Mouse (Mus musculus) urinary bladder, postnatal 36 days (tissue): Measurements from ENCODE around the gene Lactbl1.
A peak's percentile ranks its signal among the peaks of the same experiment; 100 is the strongest.

Experiments
- DNase-seq, 2 experiments: peaks; one replicate each; pipeline ENCODE4 v3.0.0; 2022; ENCODE audit warnings: low spot score in 2 of 2, mixed read lengths in 1 of 2

Gene Lactbl1

GRCm38 (mm10) chr4:136636983-136637562 lies 14.7 kb downstream of the Lactbl1 start:
- no peak for DNase-seq

DNA sequence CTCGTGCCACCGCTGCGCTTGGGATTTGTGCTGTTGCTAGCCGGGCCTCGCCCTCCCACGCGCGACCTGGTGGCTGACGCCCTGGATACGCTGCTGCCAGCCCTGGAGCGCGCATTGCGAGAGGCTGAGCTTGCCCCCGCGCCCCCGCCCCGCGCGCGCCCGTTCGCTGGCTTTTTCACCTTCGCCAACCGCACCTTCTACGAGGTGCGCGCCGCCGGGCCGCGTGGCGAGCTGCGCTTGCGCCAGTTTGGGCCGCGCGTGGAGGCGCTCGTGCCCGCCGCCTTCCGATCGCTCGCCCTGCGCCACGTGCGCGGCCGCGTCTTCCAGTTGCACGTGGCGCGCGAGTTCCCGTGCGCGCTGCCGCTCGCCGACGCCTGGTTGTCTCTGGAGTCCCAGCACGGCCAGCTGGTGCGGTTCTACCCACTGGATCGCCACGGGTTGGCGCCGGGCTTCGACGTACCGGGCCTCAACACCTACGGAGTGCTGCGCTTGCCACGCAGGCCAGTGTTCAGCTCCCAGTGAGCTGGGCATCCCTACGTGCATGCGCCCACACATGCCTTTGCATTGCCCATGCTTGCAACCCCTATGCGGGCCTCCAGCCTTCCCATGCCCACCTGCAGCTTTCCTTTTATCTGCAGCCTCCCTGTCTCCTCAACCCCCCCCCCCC lies 15.3 kb downstream of the Lactbl1 start:
- DNase-seq: no peak

DNA sequence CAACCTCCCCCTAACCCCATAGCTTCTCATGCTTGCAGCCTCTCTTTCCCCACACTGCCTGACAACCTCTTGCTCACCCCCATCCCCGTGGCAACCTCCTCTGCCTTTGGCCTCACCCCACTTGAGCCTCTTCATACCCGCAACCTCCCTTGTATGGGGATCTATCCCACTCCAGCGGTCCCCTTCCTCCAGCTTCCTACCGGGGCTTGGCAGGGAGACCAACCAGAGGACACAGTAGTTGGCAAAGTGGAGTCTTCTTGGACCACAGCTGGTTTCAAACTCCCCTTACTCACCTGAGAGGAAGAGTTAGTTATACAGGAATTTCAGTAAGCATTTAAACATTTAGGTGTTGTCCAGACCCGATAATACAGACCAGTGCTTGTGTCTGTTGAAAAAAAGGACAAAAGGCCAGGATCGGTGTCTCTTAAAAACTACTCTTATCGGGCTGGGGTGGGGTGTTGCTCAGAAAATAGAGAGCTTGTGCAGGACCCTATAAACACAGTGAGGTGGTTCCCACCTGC lies 15.9 kb downstream of the Lactbl1 start:
- DNase-seq: no peak

DNA sequence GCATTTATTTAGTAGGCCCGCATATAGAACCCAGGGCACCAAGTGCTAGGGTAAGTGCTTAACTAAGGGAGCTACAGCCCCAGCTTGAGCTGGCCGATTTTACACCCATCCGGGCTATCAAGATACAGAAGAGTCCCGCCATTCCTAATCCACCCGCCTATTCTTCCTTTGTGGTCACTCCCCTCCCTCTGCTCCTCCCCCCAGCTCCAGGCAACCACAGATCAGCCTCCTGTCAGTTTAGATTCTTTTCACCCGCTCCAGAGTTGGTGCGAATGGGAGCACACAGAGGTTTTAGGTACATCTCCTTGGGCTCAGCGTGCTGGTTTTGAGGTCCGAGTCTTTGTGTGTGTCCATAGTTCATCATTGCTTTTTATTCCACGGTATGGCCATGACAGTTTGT lies 16.5 kb downstream of the Lactbl1 start:
- no peak for DNase-seq

GRCm38 (mm10) chr4:136648922-136649479 lies 26.6 kb downstream of the Lactbl1 start:
- DNase-seq: peak; percentile 73 to 78

DNA sequence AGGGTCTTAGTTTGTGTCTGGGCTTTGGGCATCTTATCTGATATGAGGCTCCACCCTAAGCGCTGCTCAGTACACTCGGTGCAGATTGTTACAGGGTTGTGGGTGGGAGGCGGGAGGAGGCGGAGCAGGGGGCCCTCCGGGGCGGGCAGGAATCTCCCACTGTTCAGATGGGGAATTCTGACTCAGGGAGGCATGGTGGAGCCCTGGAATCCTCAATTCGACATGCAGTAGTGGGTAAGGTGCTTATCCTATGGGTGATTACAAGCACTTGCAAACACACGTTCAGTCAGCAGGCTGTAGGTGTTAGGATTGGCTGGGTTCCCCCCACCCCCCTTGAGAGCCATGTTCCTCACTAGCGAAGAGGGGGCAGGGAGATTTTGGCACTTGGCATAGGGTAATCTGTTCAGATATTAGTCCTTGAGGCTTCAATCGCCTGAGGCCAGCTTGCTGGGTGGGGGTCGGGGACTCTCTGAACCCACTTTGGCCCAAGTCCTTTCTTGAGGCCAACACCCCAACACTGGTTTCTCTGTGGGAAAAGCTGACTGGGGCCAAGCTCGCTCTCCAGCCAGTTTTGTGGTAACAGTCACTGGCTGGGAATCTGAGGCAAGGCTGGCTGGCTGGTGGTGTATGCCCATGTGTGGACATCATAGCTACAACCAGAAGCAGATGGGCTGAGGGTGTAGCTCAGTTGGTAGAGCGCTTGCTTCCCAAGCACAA lies 27.2 kb downstream of the Lactbl1 start:
- DNase-seq: no peak

DNA sequence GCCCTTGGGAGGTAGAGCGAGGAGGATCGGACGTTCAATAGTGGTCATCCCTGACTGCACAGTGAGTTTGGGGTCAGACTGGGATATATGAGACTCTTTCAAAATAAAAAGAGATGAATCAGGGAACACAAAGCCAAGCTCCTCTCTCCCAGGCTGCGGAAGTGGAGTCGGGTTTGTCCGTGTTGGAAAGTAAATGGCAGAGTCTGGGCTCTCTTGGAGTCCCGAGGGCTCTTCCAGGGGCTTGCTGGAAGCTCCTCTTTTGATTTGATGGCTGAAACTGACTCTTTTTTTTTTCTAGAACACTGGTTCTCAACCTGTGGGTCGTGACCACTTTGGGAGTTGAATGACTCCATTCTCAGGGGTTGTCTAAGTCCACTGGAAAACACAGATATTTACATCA lies 27.8 kb downstream of the Lactbl1 start:
- no peak for DNase-seq

- DNase-seq: no peak
Measured at GRCm38 (mm10) chr4:136651357-136651811, 29.0 kb downstream of the Lactbl1 start.

DNA sequence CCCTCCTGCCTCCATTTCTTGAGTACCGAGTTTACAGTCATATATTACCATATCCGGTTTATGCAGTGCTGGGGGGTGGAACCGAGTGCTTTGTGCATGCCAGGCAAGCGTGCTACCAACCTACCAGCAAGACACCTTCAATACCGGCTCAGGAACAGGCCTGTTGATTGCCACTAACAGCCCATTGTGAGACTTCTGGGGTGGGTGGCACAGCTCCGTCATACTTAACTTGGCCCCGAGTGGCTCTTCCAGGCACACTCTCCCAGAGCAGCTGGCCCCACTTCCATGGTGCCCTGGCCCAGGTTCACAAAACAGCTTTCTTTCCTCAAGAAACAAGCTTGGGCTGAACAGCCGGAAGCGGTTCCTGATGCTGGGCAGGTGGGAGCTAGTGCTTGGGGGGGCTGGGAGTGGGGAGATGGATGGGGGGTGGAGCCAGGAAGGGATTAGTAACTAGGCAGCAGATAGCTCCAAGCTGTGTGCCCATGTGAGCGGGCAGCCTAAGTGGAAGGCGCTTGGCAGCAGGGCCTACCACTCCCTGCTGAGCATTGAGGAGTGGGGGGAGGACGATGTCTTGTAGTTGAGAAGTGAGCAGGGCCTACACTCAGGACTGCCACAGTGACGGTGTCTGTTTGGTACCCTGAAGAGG lies 29.6 kb downstream of the Lactbl1 start:
- no peak for DNase-seq

GRCm38 (mm10) chr4:136652528-136652910 lies 30.1 kb downstream of the Lactbl1 start:
- DNase-seq: no peak

GRCm38 (mm10) chr4:136653019-136653418 lies 30.6 kb downstream of the Lactbl1 start:
- no peak for DNase-seq

- no peak for DNase-seq
Measured at GRCm38 (mm10) chr4:136653692-136654234, 31.3 kb downstream of the Lactbl1 start.

DNA sequence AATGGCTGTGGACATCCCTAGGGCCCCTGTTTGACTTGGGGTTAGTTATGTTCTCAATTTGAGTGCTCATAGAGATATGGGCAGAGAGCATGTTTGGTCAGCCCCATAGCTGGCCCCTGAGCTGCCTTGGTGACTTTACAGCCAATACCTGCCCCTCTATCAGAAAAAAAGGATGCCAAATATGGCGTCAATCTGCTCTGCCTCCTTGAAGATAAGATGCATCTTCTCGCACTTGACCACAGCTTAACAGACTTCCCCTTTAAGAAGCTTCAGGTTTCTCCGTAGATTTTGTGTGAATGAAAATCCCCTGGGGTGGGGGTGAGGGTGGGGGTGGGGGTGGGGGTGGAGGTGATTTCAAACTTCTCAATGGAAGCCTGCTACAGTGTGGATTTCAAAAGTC lies 35.5 kb downstream of the Lactbl1 start:
- DNase-seq: no peak

DNA sequence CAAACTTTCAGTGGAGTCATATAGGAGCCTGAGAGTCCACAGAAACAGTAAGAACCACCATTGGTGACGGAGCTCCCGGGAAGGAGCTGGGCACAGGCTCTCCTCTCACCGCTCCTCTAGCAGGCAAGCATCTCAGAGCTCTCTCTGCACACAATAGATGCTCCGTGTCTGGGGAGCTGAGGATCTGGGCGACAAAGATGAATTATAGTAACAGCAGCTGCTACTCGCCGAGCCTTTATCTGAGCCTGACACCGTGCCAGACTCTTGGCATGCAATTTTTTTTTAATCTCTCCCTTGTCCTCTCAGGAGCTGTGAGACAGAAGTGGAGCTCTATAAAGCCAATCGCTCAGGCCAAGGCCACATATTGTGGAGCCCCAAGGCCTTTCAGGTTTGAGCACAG lies 42.6 kb downstream of the Lactbl1 start:
- no peak for DNase-seq

DNA sequence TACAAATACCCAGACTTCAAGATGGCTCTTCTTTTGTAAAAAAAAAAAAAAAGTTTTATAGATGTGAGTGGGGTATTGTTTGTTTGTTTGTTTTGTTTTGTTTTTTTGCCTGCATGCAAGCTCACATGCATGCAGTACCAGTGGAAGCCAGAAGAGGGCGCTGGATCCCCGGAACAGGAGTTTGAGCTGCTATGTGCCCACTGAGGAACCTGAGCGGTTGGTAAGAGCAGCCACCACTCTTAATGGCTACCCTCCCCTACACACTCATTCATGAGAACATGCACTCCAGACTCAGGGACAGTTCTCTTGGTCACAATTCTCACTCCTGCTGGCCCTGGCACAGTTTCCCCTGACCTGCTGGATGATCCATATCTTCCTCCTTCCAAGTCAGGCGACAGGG lies 43.6 kb downstream of the Lactbl1 start:
- DNase-seq: no peak

DNA sequence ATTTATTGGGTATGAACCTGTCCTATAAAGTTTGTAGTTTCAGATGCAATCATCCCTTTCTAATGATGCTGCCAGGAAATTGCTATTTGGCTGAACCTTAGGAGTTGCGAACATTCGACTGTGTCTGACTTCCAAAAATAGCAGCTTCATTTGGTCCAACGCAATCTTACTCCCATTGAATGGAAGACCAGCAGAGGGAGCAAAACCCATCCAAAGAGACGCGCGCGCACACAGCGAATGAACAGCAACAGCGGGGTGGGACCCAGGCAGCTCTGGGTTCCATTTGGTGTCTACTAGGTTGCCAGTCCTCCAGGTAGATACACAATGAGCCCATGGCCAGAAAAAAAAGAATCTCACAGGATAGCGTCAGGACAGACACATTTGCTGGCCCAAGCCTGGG lies 45.3 kb downstream of the Lactbl1 start:
- DNase-seq: no peak

- no peak for DNase-seq
Measured at GRCm38 (mm10) chr4:136672335-136673090, 50.1 kb downstream of the Lactbl1 start.

DNA sequence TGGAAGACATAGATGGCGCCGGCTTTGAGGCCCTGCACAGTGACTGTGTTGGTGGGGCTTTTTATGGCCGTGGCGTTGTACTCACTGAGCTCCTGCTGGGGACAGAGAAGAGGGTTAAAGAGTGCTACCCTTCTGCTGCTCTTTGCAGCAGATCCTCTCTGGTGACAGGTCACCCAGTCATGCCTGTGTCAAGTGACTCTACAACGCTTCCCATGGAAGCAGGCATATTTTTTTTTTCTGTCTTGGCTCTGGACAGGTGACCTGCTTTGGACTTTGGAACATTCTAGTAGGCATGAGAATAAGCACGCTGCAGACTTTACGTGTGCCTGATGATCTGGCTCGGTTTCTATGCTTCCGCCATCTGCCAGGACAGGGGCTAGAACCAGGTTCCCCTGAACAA lies 53.0 kb downstream of the Lactbl1 start:
- no peak for DNase-seq

GRCm38 (mm10) chr4:136678480-136678879 lies 56.1 kb downstream of the Lactbl1 start:
- DNase-seq: peak; percentile 72 to 81

GRCm38 (mm10) chr4:136679221-136679620 lies 56.8 kb downstream of the Lactbl1 start:
- no peak for DNase-seq

DNA sequence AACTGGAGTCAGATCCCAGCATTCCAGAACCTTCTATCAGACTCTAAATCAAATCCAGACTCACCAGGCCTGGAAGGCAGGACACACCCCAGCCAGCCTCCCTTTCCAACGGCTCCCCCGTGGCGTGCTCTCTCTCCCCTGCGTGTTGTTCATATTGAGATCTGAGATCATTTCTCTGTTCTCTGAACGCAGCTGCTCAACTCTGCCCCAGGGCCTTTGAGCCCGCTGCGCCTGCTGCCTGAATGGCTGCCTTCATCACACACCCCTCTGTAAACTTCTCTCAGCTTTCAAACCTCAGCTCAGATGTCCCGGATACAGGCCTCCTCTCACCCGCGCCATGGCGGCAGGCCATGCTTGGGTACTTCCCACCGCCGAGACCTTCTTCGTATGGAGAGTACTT lies 58.2 kb downstream of the Lactbl1 start:
- no peak for DNase-seq
